Mouse (Mus musculus) adrenal gland, postnatal 10 days (tissue): ENCODE measurements around the gene Atf4. TPM values are rescaled to one million over a fixed set of nuclear protein-coding genes. Genes with fewer than 3 reads are reported as not detected.

ENCODE experiments used
- DNase-seq: peaks from one replicate; pipeline ENCODE4 v3.0.0; 2021; ENCODE audit warnings: mixed read lengths
- long read RNA-seq, 2 experiments: library from polyadenylated mRNA; stranded (forward); transcript quantifications; one replicate each; pipeline ENCODE4 v2.0.0; 2021
- total RNA-seq, 2 experiments: library from RNA; stranded (reverse); gene quantifications; 2 replicates each; pipeline ENCODE4 v1.2.3; 2021

Gene Atf4
- 100 to 1,000 TPM; 121 to 199 TPM for total RNA-seq
- long read RNA-seq, experiment 1, transcript Atf4-203 (1 exons, 2,019 nt), result major isoform, 199 of 311 reads
- long read RNA-seq, experiment 1, transcript Atf4-201 (3 exons, 1,725 nt), result minor isoform, 79 of 311 reads
- long read RNA-seq, experiment 1, partial matches to known transcripts, result 32 of 311 reads
- long read RNA-seq, experiment 1, other reads (novel, unspliced or antisense), result 1 of 311 reads
- long read RNA-seq, experiment 2, transcript Atf4-201 (3 exons, 1,725 nt), result major isoform, 41 of 52 reads
- long read RNA-seq, experiment 2, partial matches to known transcripts, result 6 of 52 reads
- long read RNA-seq, experiment 2, other reads (novel, unspliced or antisense), result 1 of 52 reads

- DNase-seq, result peak; percentile 97
These were observed at the start of gene Atf4 for GRCm38 (mm10) chr15:80254847-80255645. Atf4 (plus strand) TSS chr15:80255184.

GRCm38 (mm10) chr15:80206057-80206565, 48.9 kb upstream of the Atf4 start:
- no peak for DNase-seq

GRCm38 (mm10) chr15:80208446-80208845, 46.5 kb upstream of the Atf4 start:
- DNase-seq, result no peak

GRCm38 (mm10) chr15:80213688-80214087, 41.3 kb upstream of the Atf4 start:
- DNase-seq, result no peak

GRCm38 (mm10) chr15:80215716-80216479, 39.1 kb upstream of the Atf4 start:
- peak; percentile 54 for DNase-seq

- no peak for DNase-seq
These were observed 38.5 kb upstream of the Atf4 start for GRCm38 (mm10) chr15:80216480-80216820.

GRCm38 (mm10) chr15:80217476-80217875, 37.5 kb upstream of the Atf4 start:
- DNase-seq, result peak; percentile 36

GRCm38 (mm10) chr15:80219211-80219610, 35.8 kb upstream of the Atf4 start:
- peak; percentile 23 for DNase-seq

GRCm38 (mm10) chr15:80219705-80220657, 35.0 kb upstream of the Atf4 start:
- DNase-seq, result no peak

GRCm38 (mm10) chr15:80221031-80221430, 34.0 kb upstream of the Atf4 start:
- no peak for DNase-seq

GRCm38 (mm10) chr15:80223751-80224150, 31.2 kb upstream of the Atf4 start:
- DNase-seq, result no peak

- DNase-seq, result peak; percentile 92
These were observed 29.8 kb upstream of the Atf4 start for GRCm38 (mm10) chr15:80225208-80225607.

- DNase-seq, result peak; percentile 79
These were observed 29.2 kb upstream of the Atf4 start for GRCm38 (mm10) chr15:80225796-80226195.

GRCm38 (mm10) chr15:80228071-80228800, 26.7 kb upstream of the Atf4 start:
- no peak for DNase-seq

- DNase-seq, result no peak
These were observed 22.7 kb upstream of the Atf4 start for GRCm38 (mm10) chr15:80232331-80232730.

- DNase-seq, result no peak
These were observed 21.9 kb upstream of the Atf4 start for GRCm38 (mm10) chr15:80233053-80233452.

GRCm38 (mm10) chr15:80233733-80234509, 21.1 kb upstream of the Atf4 start, which contains the start of gene Mief1:
Mief1 (plus strand) TSS chr15:80234018.
- DNase-seq, result peak; percentile 99

GRCm38 (mm10) chr15:80235535-80235934, 19.4 kb upstream of the Atf4 start, which contains the start of gene AC140267.1:
AC140267.1 (plus strand) TSS chr15:80235835.
- DNase-seq, result no peak

GRCm38 (mm10) chr15:80248135-80248534, 6.8 kb upstream of the Atf4 start:
- DNase-seq, result no peak

- no peak for DNase-seq
These were observed 6.4 kb upstream of the Atf4 start for GRCm38 (mm10) chr15:80248596-80248995.
